Mouse (Mus musculus) liver, adult 2 months (tissue): ENCODE data around the gene Lama4. TPM values are rescaled to one million over a fixed set of nuclear protein-coding genes. Genes with fewer than 3 reads are reported as not detected.

Source experiments
- DNase-seq: peaks from one replicate; pipeline ENCODE4 v3.0.0-alpha.2; 2011; ENCODE audit warnings: low read depth, low spot score; ENCODE audit errors: extremely low read depth
- H3K27ac ChIP-seq: fragments of 200-500 bp; replicated peaks from 2 replicates; pipeline ENCODE4 v1.5.1; 2012; ENCODE audit warnings: low read depth, mild to moderate bottlenecking, control low read depth, inconsistent platforms, low read length; ENCODE audit not compliant: insufficient read depth
- H3K27me3 ChIP-seq: fragments of 200-500 bp; 2 replicates; pipeline ENCODE4 v1.6.1; 2012; ENCODE audit warnings: mild to moderate bottlenecking, moderate library complexity, low read length, inconsistent platforms; ENCODE audit not compliant: control insufficient read depth, insufficient read depth
- H3K36me3 ChIP-seq: fragments of 200-500 bp; 2 replicates; pipeline ENCODE4 v1.6.1; 2012; ENCODE audit warnings: low read length, inconsistent platforms; ENCODE audit not compliant: control insufficient read depth, insufficient read depth
- H3K4me1 ChIP-seq: fragments of 200-500 bp; 2 replicates; pipeline ENCODE4 v1.6.1; 2011; ENCODE audit warnings: low read length; ENCODE audit not compliant: control insufficient read depth, insufficient read depth
- H3K4me3 ChIP-seq: fragments of 200-500 bp; 2 replicates; pipeline ENCODE4 v1.5.1; 2011; ENCODE audit warnings: low read depth, mild to moderate bottlenecking, control low read depth, low read length, moderate library complexity; ENCODE audit not compliant: insufficient read depth
- H3K79me2 ChIP-seq: fragments of 200-500 bp; 2 replicates; pipeline ENCODE4 v1.6.1; 2012; ENCODE audit warnings: inconsistent platforms, mild to moderate bottlenecking, low read length, moderate library complexity; ENCODE audit not compliant: control insufficient read depth, insufficient read depth
- H3K9ac ChIP-seq: fragments of 200-500 bp; 2 replicates; pipeline ENCODE4 v1.6.1; 2012; ENCODE audit warnings: low read depth, mild to moderate bottlenecking, control low read depth, inconsistent platforms, low read length
- CTCF ChIP-seq: fragments of 200-500 bp; IDR thresholded peaks from 2 replicates; pipeline ENCODE4 v1.5.1; 2011; ENCODE audit warnings: low read depth, low read length, control low read depth
- POLR2A ChIP-seq: fragments of 200-500 bp; IDR thresholded peaks from 2 replicates; pipeline ENCODE4 v1.6.1; 2011; ENCODE audit warnings: low read length, control low read depth; ENCODE audit not compliant: insufficient read depth; ENCODE audit errors: extremely low read depth
- WGBS: fragments of 180-500 bp; shearing (Covaris S2); methylation state at CpG from one replicate; pipeline ENCODE4 v1.1.7; 2018; 5-methylcytosine and 5-hydroxymethylcytosine counted together
- polyA plus RNA-seq: library from polyadenylated mRNA; depleted of rRNA; stranded (reverse); fragments of >200 nt; gene quantifications from 2 replicates; pipeline ENCODE4 v1.2.3, GENCODE M21; 2012; rRNA removed
- total RNA-seq: library from RNA; depleted of rRNA; stranded (reverse); fragments of >200 nt; gene quantifications from 2 replicates; pipeline ENCODE4 v1.2.3, GENCODE M21; 2014; rRNA removed

Lama4 gene
- total and polyA plus RNA-seq, 2 experiments: 1.6 to 6.7 TPM

DNA sequence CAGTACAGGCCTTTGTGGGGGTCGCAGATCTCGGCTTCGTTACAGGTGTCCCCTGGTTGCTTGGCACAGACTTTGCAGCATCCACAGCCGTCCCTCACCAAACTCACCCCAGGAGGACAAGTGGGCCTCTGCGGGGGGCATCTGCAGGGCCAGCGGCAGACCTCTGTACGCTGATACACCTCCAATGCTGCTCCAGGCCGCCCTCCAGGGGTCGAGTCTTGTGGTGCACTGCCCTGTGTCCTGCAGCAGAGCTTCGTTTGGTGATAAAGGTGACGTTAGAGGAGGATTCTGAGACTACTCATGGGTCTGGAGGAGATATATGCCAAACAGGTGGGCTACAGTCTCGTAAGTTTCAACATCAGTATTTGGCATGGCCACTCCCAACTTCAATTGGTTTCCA, 193.0 kb downstream of the Lama4 start:
- TF ChIP-seq POLR2A (no peak), CTCF (no peak)
- Histone ChIP-seq H3K4me1 (peaks cover 2% of the 10 kb centered on the region), H3K36me3 (no peaks in the 10 kb centered on the region), H3K9ac (no peak overlapping the region), H3K27me3 (no peaks in the 10 kb centered on the region), H3K27ac (no peak overlapping the region), H3K79me2 (no peaks in the 10 kb centered on the region), H3K4me3 (no peak overlapping the region)
- no peak for DNase-seq
- WGBS: 73% methylated on average over 12 of the region's 12 CpGs

Other genes starting within 250 kb of the Lama4 start
- gene Rfpl4b, start 143.7 kb upstream of the Lama4 start, total RNA-seq: not detected in 2 replicates
- not detected in 2 replicates for gene Rfpl4b, start 143.7 kb upstream of the Lama4 start, polyA plus RNA-seq
- gene Fam229b, start 168.4 kb downstream of the Lama4 start, total RNA-seq: 0.87 and 1.1 TPM in 2 replicates
- gene Fam229b, start 168.4 kb downstream of the Lama4 start, polyA plus RNA-seq: 0.35 and 0.41 TPM in 2 replicates
- 1.1 and 1.8 TPM in 2 replicates for gene Tube1, start 168.5 kb downstream of the Lama4 start, total RNA-seq
- 0.72 and 0.75 TPM in 2 replicates for gene Tube1, start 168.5 kb downstream of the Lama4 start, polyA plus RNA-seq
- 0.09 and 0.54 TPM in 2 replicates for gene Ccn6, start 198.3 kb downstream of the Lama4 start, total RNA-seq
- gene Ccn6, start 198.3 kb downstream of the Lama4 start, polyA plus RNA-seq: 0.06 and 0.42 TPM in 2 replicates